Mouse (Mus musculus): Measurements from ENCODE around the gene Agmo. TPM values are rescaled to one million over a fixed set of nuclear protein-coding genes. Genes with fewer than 3 reads are reported as not detected.

Gene Agmo
- 4.8 and 7.2 TPM in 2 replicates for polyA plus RNA-seq (2012; ENCODE audit: insufficient read depth, insufficient read length, missing spikeins)

GRCm38 (mm10) chr12:37241566-37242021 is at the start of gene Agmo:
Agmo (plus strand) TSS chr12:37241641.
- TF ChIP-seq CTCF (IDR thresholded peaks at IDR 0.05; ENCODE audit: low read depth, low read length) (no peak), POLR2A (IDR thresholded peaks at IDR 0.05; ENCODE audit: borderline replicate concordance, low read depth, low read length) (no peak)
- Histone ChIP-seq H3K4me3 (ENCODE audit: insufficient read depth, low read length) (peak within 1 kb of the TSS; percentile 66), H3K27ac (ENCODE audit: insufficient read depth, low read depth, low read length) (peak within 1 kb of the TSS; percentile 87), H3K4me1 (ENCODE audit: control insufficient read depth, insufficient read depth, low read length) (peaks cover 6% of the 10 kb centered on the region)

- H3K4me1 ChIP-seq (ENCODE audit: control insufficient read depth, insufficient read depth, low read length), result no peaks in the 10 kb centered on the region
- TF ChIP-seq POLR2A (IDR thresholded peaks at IDR 0.05; ENCODE audit: borderline replicate concordance, low read depth, low read length) (no peak), CTCF (IDR thresholded peaks at IDR 0.05; ENCODE audit: low read depth, low read length) (no peak)
- no peak overlapping the region for H3K27ac ChIP-seq (ENCODE audit: insufficient read depth, low read depth, low read length)
- H3K4me3 ChIP-seq (ENCODE audit: insufficient read depth, low read length), result no peak overlapping the region
Observed at GRCm38 (mm10) chr12:37231119-37231518, 10.3 kb upstream of the Agmo start.

GRCm38 (mm10) chr12:37240975-37241565 is 371 bp upstream of the Agmo start:
- H3K4me3 ChIP-seq (ENCODE audit: insufficient read depth, low read length), result peak overlapping the region; percentile 66

GRCm38 (mm10) chr12:37242484-37242883 is 1.0 kb downstream of the Agmo start:
- Histone ChIP-seq H3K27ac (ENCODE audit: insufficient read depth, low read depth, low read length) (peak overlapping the region; percentile 45), H3K4me1 (ENCODE audit: control insufficient read depth, insufficient read depth, low read length) (peaks cover 6% of the 10 kb centered on the region), H3K4me3 (ENCODE audit: insufficient read depth, low read length) (peak overlapping the region; percentile 19)
- TF ChIP-seq CTCF (IDR thresholded peaks at IDR 0.05; ENCODE audit: low read depth, low read length) (no peak), POLR2A (IDR thresholded peaks at IDR 0.05; ENCODE audit: borderline replicate concordance, low read depth, low read length) (no peak)

More at GRCm38 (mm10) chr12:37240975-37241565, 371 bp upstream of the Agmo start:
- Histone ChIP-seq H3K4me1 (ENCODE audit: control insufficient read depth, insufficient read depth, low read length) (peaks cover 6% of the 10 kb centered on the region), H3K27ac (ENCODE audit: insufficient read depth, low read depth, low read length) (peak overlapping the region; percentile 87)
- TF ChIP-seq CTCF (IDR thresholded peaks at IDR 0.05; ENCODE audit: low read depth, low read length) (no peak), POLR2A (IDR thresholded peaks at IDR 0.05; ENCODE audit: borderline replicate concordance, low read depth, low read length) (no peak)

- Histone ChIP-seq H3K4me3 (ENCODE audit: insufficient read depth, low read length) (no peak overlapping the region), H3K4me1 (ENCODE audit: control insufficient read depth, insufficient read depth, low read length) (peaks cover 6% of the 10 kb centered on the region), H3K27ac (ENCODE audit: insufficient read depth, low read depth, low read length) (no peak overlapping the region)
- TF ChIP-seq CTCF (IDR thresholded peaks at IDR 0.05; ENCODE audit: low read depth, low read length) (no peak), POLR2A (IDR thresholded peaks at IDR 0.05; ENCODE audit: borderline replicate concordance, low read depth, low read length) (no peak)
Observed at GRCm38 (mm10) chr12:37244876-37245275, 3.4 kb downstream of the Agmo start.

GRCm38 (mm10) chr12:37251688-37252087 is 10.2 kb downstream of the Agmo start:
- Histone ChIP-seq H3K27ac (ENCODE audit: insufficient read depth, low read depth, low read length) (no peak overlapping the region), H3K4me3 (ENCODE audit: insufficient read depth, low read length) (no peak overlapping the region), H3K4me1 (ENCODE audit: control insufficient read depth, insufficient read depth, low read length) (peaks cover 6% of the 10 kb centered on the region)
- TF ChIP-seq POLR2A (IDR thresholded peaks at IDR 0.05; ENCODE audit: borderline replicate concordance, low read depth, low read length) (no peak), CTCF (IDR thresholded peaks at IDR 0.05; ENCODE audit: low read depth, low read length) (no peak)

GRCm38 (mm10) chr12:37257099-37257498 is 15.7 kb downstream of the Agmo start:
- no peak overlapping the region for H3K4me3 ChIP-seq (ENCODE audit: insufficient read depth, low read length)
- no peak for TF ChIP-seq POLR2A (IDR thresholded peaks at IDR 0.05; ENCODE audit: borderline replicate concordance, low read depth, low read length)
- TF ChIP-seq CTCF (IDR thresholded peaks at IDR 0.05; ENCODE audit: low read depth, low read length), result no peak
- no peak overlapping the region for H3K27ac ChIP-seq (ENCODE audit: insufficient read depth, low read depth, low read length)
- peaks cover 6% of the 10 kb centered on the region for H3K4me1 ChIP-seq (ENCODE audit: control insufficient read depth, insufficient read depth, low read length)

GRCm38 (mm10) chr12:37259771-37260528 is 18.5 kb downstream of the Agmo start:
- no peak overlapping the region for H3K27ac ChIP-seq (ENCODE audit: insufficient read depth, low read depth, low read length)
- peaks cover 6% of the 10 kb centered on the region for H3K4me1 ChIP-seq (ENCODE audit: control insufficient read depth, insufficient read depth, low read length)
- TF ChIP-seq CTCF (IDR thresholded peaks at IDR 0.05; ENCODE audit: low read depth, low read length), result no peak
- no peak for TF ChIP-seq POLR2A (IDR thresholded peaks at IDR 0.05; ENCODE audit: borderline replicate concordance, low read depth, low read length)
- no peak overlapping the region for H3K4me3 ChIP-seq (ENCODE audit: insufficient read depth, low read length)

GRCm38 (mm10) chr12:37263685-37264084 is 22.2 kb downstream of the Agmo start:
- H3K4me3 ChIP-seq (ENCODE audit: insufficient read depth, low read length), result no peak overlapping the region
- TF ChIP-seq CTCF (IDR thresholded peaks at IDR 0.05; ENCODE audit: low read depth, low read length), result no peak
- no peak for TF ChIP-seq POLR2A (IDR thresholded peaks at IDR 0.05; ENCODE audit: borderline replicate concordance, low read depth, low read length)

GRCm38 (mm10) chr12:37268636-37269152 is 27.3 kb downstream of the Agmo start:
- no peak overlapping the region for H3K27ac ChIP-seq (ENCODE audit: insufficient read depth, low read depth, low read length)
- H3K4me1 ChIP-seq (ENCODE audit: control insufficient read depth, insufficient read depth, low read length), result no peaks in the 10 kb centered on the region
- TF ChIP-seq POLR2A (IDR thresholded peaks at IDR 0.05; ENCODE audit: borderline replicate concordance, low read depth, low read length) (no peak), CTCF (IDR thresholded peaks at IDR 0.05; ENCODE audit: low read depth, low read length) (no peak)
- H3K4me3 ChIP-seq (ENCODE audit: insufficient read depth, low read length), result no peak overlapping the region

More at GRCm38 (mm10) chr12:37263685-37264084, 22.2 kb downstream of the Agmo start:
- Histone ChIP-seq H3K27ac (ENCODE audit: insufficient read depth, low read depth, low read length) (no peak overlapping the region), H3K4me1 (ENCODE audit: control insufficient read depth, insufficient read depth, low read length) (no peaks in the 10 kb centered on the region)

Measured in bone marrow macrophage, adult 2 months (primary cell).